Mouse (Mus musculus) brain, embryonic 14.5 days (tissue): ENCODE data around the gene E330014E10Rik.
"Not testable (repeated sequence)": the region's sequence is repeated elsewhere in the genome, so short reads cannot be mapped to it uniquely, and the experiment has no call there.

Experiments
- CTCF ChIP-seq: fragments of 200-500 bp; IDR thresholded peaks from 2 replicates; pipeline ENCODE4 v1.5.1; 2012; ENCODE audit warnings: inconsistent platforms, mild to moderate bottlenecking, moderate library complexity, borderline replicate concordance; ENCODE audit not compliant: insufficient read depth, insufficient read length; ENCODE audit errors: extremely low read depth
- POLR2A ChIP-seq: fragments of 200-500 bp; IDR thresholded peaks from 2 replicates; pipeline ENCODE4 v1.6.1; 2012; ENCODE audit warnings: mild to moderate bottlenecking, inconsistent platforms, borderline replicate concordance; ENCODE audit not compliant: poor library complexity, insufficient read depth, insufficient read length, severe bottlenecking; ENCODE audit errors: extremely low read depth

- TF ChIP-seq CTCF, POLR2A: not testable (repeated sequence)
These were observed 34.1 kb upstream of the E330014E10Rik start, which contains the start of gene Gm7982 for GRCm38 (mm10) chr5:95741714-95742113.
